Mouse (Mus musculus) adrenal gland (tissue): ENCODE results near the gene Tfdp2.
"Not testable (repeated sequence)": the region's sequence is repeated elsewhere in the genome, so short reads cannot be mapped to it uniquely, and the experiment has no call there.

Experiments
- intact Hi-C: fragments of 180-260 bp; cut with DNase I; formaldehyde crosslinking; loops from one replicate; pipeline ENCODE4 v1.15.1; 2025
- long read RNA-seq, 2 experiments: library from polyadenylated mRNA; unstranded; transcript quantifications; one replicate each; pipeline ENCODE4 v2.0.0; 2020; ENCODE audit warnings: borderline replicate concordance in 1 of 2; ENCODE audit not compliant: insufficient replicate concordance in 1 of 2

The Tfdp2 gene
- long read RNA-seq, experiment 1, partial matches to known transcripts = 9 of 50 reads
- long read RNA-seq, experiment 1, other reads (novel, unspliced or antisense) = 37 of 50 reads
- long read RNA-seq, experiment 2, full-length matches to known transcripts = 6 of 63 reads
- long read RNA-seq, experiment 2, partial matches to known transcripts = 14 of 63 reads
- long read RNA-seq, experiment 2, other reads (novel, unspliced or antisense) = 43 of 63 reads

DNA sequence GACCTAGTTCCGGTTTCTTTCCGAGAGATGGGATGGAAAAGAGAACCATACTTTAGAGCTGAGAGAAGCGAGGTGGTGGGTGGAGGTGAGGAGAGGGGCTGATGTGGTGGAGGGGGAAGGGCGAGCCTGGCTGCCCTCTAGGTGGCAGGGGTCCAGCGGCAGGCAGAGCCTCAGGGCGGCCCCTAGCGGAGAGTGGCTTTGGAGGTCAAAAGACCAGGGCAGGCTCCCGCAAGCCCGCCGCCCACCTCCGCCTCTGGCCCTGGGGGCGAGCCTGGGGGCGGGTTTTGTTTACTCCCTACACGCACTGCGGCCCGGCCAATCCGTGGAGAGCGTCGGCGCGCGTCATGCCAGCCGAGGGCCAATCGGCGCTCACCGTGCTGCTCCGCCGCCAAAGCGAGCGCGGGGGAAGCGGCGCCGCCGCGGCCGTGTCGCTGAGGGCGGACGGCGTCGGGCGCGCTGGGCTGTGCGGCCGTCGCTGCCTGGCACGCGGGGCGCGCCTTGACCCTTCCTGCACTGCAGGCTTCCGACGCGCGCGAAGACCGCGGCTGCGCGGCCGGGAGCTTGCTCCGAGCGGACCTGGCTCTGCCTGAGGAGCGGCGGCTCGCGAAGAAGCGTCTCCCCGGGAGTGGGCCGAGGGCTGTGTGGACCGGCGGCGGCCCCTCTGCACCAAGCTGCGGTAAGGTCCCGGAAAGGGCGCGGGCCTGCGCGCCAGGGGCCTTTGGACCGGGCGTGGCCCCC is at the start of gene Tfdp2:
Tfdp2 (plus strand) TSS at position 391 of the 738 bp plus-strand sequence.
- intact Hi-C loops = no loop called here

GRCm38 (mm10) chr9:96152801-96153200 is 43.3 kb upstream of the Tfdp2 start:
- intact Hi-C loops = no loop called here

DNA sequence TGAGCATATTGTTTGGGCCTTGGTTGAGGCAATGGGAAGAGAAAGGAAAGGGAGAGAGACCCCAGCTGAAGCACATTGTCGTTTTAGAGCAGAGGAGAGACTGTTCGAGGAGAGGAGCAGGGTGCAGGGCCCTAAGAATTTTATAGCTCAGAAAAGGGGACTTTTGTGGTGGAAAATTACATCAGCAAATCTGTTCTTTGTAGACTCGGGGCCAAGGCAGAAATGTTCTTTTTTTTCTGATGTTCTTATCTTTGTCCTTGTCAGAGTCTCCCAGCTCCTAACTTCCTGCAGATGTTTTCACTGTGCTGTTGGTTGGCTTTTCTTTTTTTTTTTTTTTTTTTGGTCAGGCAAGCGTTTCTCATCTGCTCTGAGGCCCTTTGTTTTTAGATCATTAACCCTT is 37.6 kb upstream of the Tfdp2 start:
- intact Hi-C loops = no loop called here

DNA sequence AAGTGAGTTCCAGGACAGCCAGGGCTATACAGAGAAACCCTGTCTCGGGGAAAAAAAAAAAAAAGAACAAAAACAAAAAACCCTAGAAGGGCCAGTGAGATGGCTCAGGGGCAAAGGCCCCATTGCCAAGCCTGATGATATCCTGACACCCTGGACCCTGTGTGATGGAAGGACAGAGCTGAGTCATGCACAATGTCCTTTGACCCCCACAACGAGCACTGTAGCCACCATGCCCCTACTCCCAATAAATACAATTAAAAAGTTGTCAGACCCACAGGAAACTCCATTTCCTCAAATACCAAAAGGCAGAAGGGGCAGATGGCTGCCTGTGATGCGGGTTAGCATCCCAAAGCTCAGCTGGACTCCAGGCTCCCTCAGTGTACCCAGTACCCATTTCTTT is 37.0 kb upstream of the Tfdp2 start:
- intact Hi-C loops = no loop called here

DNA sequence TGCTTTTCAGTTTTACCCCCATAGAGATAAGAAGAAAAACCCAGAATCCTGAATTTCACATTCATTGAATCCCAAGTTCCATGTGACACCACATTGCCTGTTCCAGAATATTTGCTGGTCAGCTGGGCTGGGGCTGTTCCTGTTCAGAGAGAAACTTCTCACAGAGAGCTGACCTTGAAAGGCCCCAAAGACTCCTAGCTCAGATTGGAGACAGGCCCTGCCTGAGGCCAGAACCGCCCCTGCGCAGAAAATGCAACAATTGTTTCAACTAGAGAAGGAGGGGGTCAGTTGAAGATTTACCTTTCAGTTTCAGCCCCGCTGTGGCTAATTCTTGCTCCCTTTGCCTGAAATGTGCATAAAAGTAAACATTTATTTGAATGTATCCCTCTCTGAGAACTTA is 35.3 kb upstream of the Tfdp2 start:
- intact Hi-C loops = no loop called here

GRCm38 (mm10) chr9:96162421-96162820 is 33.7 kb upstream of the Tfdp2 start:
- intact Hi-C loops = no loop called here

- intact Hi-C loops = no loop called here
Observed at GRCm38 (mm10) chr9:96163443-96163842, 32.6 kb upstream of the Tfdp2 start.

DNA sequence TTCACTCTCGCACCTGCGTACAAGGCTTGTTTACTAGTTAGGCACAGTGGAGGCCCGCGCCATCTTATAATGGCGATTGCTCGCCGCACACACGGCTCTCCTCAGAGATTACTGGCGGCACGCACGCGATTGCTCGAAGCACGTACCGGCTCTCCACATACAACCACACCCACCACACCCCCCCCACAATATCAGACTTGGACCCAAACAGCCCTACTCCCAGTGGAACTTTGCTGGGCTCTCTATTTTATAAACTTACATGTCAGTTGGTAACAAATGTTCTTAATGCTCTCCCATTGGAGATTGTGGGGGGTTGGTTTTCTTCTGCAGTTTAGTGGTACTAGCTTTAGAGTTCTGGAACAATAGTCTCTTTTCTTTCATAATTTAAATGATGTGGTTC is 32.1 kb upstream of the Tfdp2 start:
- intact Hi-C loops = not testable (repeated sequence)

GRCm38 (mm10) chr9:96167168-96167585 is 28.9 kb upstream of the Tfdp2 start:
- intact Hi-C loops = no loop called here

DNA sequence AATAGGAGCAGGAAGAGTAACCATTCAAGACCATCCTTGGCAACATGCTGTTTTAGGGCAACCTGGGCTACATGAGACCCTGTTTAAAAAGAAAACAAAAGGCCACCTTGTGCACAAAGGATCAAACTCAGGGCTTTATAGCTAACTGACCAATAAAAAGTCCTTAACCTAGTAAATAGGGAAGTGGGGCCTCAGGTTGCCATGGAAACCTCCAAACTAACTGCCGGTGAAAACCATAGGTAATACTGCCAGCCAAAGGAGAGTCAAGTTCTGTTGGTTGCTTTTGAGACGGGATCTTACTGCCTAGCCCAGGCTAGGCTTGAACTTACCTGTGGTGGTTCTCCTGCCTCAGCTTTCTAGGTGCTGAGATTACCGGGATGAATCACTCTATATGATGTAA is 25.5 kb upstream of the Tfdp2 start:
- intact Hi-C loops = no loop called here

- intact Hi-C loops = no loop called here
Observed at GRCm38 (mm10) chr9:96184909-96185308, 11.2 kb upstream of the Tfdp2 start.

DNA sequence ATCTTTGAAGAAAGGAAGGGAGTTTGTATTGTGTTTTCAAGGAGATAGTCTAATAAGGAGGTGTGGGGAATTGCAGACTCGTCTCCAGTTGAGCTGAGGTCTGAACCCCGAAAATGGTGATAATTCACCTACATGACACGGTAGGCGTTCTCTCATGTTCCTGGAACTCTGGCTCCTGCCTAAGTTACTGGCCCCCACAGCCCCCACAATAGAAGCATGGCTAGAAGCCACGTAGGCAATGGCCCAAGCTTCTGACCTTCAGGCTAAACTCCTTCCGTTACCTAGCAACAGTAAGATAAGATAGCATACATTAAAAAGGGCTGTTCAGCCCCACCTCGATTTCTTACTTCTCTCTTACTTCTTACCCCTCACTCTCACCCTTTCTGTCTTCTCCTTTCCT is 9.4 kb upstream of the Tfdp2 start:
- intact Hi-C loops = no loop called here

- intact Hi-C loops = no loop called here
Observed at GRCm38 (mm10) chr9:96196636-96197181, 634 bp downstream of the Tfdp2 start.

- intact Hi-C loops = no loop called here
Observed at GRCm38 (mm10) chr9:96197806-96198205, 1.7 kb downstream of the Tfdp2 start.

- intact Hi-C loops = no loop called here
Observed at GRCm38 (mm10) chr9:96203663-96204062, 7.6 kb downstream of the Tfdp2 start.

GRCm38 (mm10) chr9:96207428-96207827 is 11.4 kb downstream of the Tfdp2 start:
- intact Hi-C loops = no loop called here

DNA sequence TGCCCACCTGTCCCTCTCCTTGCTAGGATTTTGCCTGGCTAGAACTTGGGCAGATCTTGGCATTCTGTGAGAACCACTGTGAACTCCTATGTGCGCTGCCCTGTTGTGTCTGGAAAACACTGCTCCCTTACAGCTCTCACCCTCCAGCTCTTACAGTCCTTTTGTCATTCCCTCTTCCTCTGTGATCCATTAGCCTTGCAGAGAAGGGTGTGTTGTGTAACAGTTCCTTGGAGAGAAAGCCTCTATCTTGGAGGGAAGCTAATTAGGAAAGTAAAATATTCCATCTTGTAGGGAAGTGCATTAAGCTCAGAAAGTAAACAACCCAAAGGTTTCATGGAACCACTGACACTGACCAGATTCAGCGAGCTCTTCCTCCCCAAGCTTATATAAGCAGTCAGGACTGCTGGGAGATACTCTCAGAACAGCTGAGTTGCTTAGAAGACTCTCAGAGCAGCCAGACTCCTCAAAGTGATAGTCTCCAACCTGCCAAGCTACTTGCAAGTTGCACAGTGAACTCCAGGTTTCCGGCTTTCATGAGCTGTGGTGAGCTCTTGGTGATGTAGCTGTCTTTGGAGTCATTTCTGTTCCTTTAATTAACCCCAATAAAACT is 17.1 kb downstream of the Tfdp2 start:
- intact Hi-C loops = no loop called here

DNA sequence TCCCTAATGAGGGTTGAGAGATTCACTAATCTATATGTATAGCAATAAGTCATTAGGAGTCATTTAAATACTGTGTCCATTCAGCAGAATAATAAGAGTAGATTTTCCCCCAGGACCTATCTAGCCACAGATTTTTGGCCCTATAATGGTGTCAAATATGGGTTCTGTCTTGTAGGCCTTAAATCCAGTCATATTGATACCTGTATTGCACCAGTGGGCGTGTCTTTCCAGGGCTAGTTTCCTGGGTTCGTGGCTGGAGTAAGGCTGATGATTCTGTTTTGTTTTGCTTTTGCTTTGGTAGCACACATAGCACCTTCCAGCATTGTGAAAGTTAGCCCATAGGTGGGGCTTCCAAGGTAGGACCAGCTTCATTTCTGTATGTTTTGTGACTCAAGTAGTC is 18.1 kb downstream of the Tfdp2 start:
- intact Hi-C loops = no loop called here

- intact Hi-C loops = no loop called here
Observed at GRCm38 (mm10) chr9:96217299-96217698, 21.2 kb downstream of the Tfdp2 start.

DNA sequence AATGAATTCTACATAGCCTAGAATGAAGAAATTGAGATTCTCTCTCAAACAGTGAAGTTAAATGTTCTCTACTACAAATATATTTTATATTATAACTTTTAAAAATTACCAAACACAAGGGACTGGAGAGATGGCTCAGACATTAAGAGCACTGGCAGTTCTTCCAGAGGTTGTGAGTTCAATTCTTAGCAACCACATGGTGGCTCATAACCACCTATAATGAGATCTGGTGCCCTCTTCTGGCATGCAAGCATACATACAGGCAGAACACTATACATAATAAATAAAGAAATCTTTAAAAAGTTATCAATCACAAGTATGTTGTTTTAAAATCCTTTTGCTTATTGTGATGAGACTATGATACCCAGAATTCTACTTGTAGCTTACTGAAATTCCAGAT is 21.7 kb downstream of the Tfdp2 start:
- intact Hi-C loops = no loop called here

DNA sequence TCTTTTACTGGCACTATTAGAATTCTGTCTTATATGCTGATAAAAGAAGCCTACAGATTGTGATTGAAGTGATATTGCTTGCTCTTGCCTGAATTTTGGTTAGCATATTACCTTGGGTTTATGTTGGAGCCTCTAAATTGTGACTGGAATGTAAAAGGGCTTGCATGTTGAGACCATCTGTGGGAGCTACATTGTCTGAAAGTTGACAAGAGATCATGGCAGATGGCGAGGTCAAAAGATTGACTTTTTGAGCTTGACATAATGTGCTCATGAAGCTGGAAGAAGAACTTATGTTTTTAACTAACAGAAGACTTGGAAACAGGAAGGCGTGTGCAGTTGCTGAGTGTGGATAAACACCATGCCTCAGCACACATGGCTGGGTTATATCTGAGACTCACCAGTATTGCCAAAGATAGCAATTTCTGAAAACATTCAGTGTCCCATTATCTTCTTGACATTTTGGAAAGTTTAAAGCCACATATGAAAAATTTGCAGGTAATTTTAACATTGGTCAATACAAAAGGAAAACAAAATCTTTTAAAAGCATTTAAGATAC is 23.1 kb downstream of the Tfdp2 start:
- intact Hi-C loops = no loop called here

- intact Hi-C loops = no loop called here
Observed at GRCm38 (mm10) chr9:96220419-96220818, 24.3 kb downstream of the Tfdp2 start.
